Mouse (Mus musculus): Measurements from ENCODE around the gene 7420426K07Rik.

DNA sequence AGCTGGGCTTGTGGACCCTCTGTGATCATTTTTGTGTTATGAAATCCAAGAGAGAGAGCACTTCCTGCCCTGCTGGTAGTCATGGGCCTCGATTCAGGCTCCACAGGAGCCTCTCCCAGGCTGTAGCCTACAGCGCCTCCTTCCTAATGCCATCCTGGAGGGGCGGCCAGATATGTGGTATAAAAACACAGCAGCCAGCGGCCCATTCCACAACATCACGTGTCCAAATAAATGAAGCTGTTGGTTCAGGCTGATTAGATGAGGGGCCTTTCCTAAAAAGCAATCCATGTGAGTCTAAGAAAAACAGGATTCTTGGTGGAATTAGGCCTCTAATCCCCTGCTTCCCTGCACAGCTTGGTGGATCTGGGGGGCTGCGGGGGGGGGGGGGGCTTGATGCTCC, 30.0 kb downstream of the 7420426K07Rik start:
- TF ChIP-seq CTCF (IDR thresholded peaks at IDR 0.05; ENCODE audit: borderline replicate concordance, extremely low read depth, insufficient read depth, insufficient read length) (no peak), POLR2A (IDR thresholded peaks at IDR 0.05; ENCODE audit: borderline replicate concordance, extremely low read depth, insufficient read depth, insufficient read length, poor library complexity, severe bottlenecking) (no peak)

Data from brain, embryonic 14.5 days (tissue).